Mouse (Mus musculus) regulatory T cell (primary cell): ENCODE results near the gene Syngr1.

ENCODE experiments used
- in situ Hi-C: fragments of 300-600 bp; cut with MboI, MseI; formaldehyde crosslinking; loops from one replicate; pipeline ENCODE4 v1.15.1; 2025; ENCODE audit warnings: high pct_unique_total_duplicates

The Syngr1 gene

DNA sequence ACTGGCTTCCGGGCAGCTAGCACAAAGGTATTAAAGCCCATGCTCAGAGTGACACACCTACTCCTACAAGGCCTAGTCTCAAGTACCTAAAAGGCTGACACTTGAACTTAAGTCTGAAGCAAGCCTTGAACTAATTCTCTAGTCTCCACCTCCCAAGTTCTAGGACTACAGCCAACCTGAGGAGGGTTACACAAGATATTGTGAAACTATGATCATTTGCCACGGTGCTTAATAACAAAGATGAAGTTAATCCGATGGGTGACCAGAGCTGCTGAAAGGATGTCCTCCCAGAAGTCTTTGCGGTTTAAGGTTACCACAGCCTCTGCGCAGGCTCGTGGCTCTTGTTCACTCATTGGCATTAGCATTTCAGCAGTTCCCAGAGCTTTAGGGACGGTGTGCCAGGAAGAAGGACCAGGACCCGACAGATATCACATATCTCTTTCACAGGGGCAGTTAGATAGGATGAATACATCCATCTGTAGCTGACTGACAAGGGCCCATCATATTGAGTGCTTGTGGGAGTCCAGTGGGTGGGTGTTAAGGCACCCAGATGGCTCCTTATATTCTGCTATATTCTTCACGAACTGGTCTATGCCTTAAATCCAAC lies 3.6 kb upstream of the Syngr1 start:
- in situ Hi-C loops: no loop called here

DNA sequence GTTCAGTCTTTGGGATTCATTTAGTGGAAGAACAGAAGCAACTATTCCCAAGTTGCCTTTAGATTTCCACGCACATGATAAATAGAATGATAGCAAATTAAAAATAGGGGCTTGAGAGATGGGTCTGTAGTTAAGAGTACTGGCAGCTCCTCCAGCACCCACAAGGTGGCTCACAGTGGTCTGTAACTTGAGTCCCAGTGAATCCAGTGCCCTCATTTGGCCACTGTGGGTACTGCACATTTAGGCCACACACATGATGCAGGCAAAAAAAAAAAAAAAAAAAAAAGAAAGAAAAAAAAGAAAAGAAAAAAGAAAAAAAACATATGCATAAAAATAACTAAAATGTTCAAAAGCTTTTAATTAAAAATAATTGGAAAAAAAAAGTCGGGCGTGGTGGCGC lies 2.5 kb upstream of the Syngr1 start:
- in situ Hi-C loops: no loop called here

- in situ Hi-C loops: no loop called here
These were observed 979 bp upstream of the Syngr1 start for GRCm38 (mm10) chr15:80090155-80090554.

DNA sequence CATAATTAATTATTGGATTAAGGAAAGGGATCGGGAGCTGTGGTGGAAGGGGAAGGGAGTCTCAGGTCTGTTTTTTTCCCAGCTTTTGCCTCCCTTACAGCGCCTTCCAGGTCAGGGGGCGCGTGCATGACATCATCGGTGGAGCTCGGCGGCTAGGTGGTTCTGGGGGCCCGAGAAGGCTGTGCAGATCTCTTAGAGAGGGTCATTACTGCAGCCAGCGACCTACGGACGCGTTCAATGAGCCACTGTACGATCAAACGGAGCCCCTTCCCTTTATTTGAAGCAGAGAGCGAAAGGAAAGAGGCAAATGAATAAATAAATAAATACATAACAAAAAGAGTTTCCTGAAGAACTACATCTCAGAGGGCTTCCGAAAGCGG lies 403 bp upstream of the Syngr1 start:
- in situ Hi-C loops: no loop called here

- in situ Hi-C loops: no loop called here
These were observed 907 bp downstream of the Syngr1 start for GRCm38 (mm10) chr15:80092041-80092441.

DNA sequence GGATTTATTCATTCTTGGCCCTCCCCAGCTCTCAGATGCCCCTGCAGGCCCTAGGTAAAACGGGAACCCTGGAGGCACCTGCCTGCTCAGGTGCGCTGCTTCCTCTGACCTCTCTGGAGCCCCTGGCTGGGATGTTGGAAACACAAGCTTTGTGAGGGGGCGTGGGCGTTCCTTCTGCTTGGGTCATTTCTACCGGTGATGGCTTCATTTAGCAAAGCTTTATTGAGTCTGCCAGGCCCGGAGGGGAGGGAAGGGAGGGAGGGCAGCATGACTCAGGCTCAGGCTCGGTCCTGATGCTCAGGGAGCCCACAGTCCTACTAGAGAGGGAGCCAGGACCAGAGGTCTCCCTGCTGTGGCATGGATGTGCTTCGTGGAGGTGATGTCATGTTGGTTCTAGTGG lies 1.5 kb downstream of the Syngr1 start:
- in situ Hi-C loops: no loop called here

GRCm38 (mm10) chr15:80094201-80094600 lies 3.1 kb downstream of the Syngr1 start:
- in situ Hi-C loops: no loop called here

- in situ Hi-C loops: no loop called here
These were observed 4.5 kb downstream of the Syngr1 start for GRCm38 (mm10) chr15:80095596-80095995.

- in situ Hi-C loops: no loop called here
These were observed 5.3 kb downstream of the Syngr1 start for GRCm38 (mm10) chr15:80096406-80096805.

GRCm38 (mm10) chr15:80096946-80097881 lies 6.1 kb downstream of the Syngr1 start:
- in situ Hi-C loops: no loop called here

GRCm38 (mm10) chr15:80097999-80098461 lies 6.9 kb downstream of the Syngr1 start:
- in situ Hi-C loops: no loop called here

- in situ Hi-C loops: no loop called here
These were observed 7.7 kb downstream of the Syngr1 start for GRCm38 (mm10) chr15:80098809-80099208.

GRCm38 (mm10) chr15:80099477-80099876 lies 8.3 kb downstream of the Syngr1 start:
- in situ Hi-C loops: no loop called here

DNA sequence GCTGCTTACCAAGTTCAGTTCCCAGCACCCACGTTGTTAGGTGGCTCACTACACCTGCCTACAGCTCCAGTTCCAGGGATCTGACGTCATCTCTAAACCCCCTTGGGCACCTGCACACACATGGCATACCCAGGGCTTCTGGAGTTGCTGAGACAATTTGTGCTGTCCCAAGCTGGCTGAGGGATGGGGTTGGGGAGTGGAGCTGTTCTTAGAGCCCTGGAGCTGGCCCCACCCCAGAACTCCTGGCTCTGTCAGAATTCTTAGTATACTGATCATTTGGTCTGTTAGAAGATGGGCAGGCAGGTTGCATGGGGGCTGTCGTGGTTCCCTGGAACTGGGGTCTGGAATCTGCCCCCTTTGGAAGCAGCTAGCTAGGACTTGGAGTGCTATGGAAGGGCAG lies 9.1 kb downstream of the Syngr1 start:
- in situ Hi-C loops: no loop called here

DNA sequence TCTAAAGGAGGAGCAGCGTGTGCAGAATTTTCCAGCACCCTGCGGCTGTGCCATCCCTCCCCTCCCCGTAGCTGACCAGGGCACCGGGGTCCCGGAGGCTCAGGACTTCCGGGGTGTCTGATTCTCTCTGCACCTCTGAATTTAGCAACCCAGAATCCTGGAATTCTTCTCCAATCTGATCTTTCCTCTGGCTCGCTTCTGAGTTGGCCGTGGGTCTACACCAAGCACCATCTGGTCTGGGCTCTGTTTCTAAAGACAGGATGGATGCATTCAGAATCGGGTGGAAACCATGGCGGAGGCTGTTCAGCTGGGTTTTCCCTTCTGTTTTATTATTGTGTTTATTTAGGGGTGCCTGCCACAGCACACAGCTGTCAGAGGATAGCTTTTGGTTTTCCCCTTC lies 9.7 kb downstream of the Syngr1 start:
- in situ Hi-C loops: no loop called here

- in situ Hi-C loops: no loop called here
These were observed 10.4 kb downstream of the Syngr1 start for GRCm38 (mm10) chr15:80101503-80101902.

DNA sequence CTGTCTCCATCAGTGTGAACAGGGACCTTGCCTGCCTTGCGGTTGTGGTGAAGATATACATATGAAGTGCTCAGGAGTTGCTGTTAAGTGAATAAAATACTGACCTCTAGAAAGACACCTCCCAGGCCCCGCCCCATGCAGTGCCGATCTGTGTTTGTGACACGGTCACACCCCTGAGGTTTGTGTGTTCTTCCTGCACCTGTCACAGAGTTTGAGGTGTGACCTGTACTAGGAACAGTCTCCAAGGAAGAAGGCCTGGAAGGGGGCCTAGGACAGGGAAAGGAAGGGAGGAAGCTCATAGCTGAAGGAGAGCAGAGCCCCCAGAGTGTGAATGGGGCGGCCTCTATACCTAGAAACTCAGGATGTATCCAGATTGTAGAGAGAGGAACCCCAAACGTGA lies 11.4 kb downstream of the Syngr1 start:
- in situ Hi-C loops: no loop called here

DNA sequence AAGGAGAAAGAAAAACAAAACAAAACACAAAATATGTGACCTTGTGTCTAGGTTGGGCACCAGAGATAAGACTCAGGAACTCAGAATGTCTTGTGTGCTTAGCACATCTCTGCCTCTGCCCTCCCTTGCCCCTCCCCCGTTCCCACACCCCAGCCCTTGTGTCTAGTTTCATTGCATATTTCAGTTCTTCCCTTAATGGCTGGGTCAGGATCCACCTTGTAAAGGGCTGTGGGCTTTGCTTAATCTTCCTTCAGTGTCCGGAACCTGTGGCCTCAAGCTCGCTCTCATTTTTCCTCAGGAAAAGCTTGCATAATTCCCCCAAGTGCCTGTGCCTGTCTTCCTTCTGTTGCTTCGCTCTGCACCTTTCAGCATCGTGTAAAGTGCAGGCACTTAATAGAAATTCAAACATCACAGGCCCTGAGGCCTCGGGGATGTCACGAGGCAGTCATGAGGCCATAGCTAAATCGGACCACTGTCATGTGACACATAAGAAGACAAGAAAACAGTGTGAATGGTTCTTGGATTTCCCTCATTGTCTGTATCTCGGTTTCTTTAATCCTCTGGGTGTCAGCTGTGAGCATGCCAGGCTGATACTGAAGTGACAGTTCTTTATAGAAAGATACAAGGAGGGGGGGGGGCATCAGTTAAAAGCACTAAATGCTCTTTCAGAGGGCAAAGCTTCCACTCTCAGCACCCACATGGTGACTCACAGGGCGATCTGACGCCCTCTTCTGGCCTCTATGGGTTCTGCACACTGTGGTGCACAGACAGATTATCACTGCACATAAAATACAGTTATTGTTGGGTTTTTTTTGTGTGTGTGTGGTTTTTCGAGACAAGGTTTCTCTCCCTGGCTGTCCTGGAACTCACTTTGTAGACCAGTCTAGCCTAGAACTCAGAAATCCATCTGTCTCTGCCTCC lies 14.6 kb downstream of the Syngr1 start:
- in situ Hi-C loops: no loop called here

DNA sequence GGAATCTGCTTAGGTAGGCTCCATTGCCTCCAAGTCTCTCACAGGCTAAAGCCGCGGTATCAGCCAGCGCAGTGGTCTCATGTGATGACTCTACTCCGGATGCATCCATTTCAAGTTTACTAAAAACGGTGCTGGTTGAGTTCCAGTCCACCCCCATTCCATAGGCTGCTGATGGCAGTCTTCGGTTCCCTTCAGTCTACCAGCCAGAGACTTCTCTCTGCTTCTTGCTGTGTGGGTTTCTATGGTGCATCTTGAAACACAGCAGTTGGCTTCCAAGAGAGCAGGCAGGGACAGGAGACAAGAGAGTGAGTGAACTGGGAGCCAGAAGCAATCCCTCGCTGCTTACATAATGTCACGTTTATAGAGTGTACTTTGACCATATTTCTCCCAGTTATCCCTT lies 16.0 kb downstream of the Syngr1 start:
- in situ Hi-C loops: no loop called here

DNA sequence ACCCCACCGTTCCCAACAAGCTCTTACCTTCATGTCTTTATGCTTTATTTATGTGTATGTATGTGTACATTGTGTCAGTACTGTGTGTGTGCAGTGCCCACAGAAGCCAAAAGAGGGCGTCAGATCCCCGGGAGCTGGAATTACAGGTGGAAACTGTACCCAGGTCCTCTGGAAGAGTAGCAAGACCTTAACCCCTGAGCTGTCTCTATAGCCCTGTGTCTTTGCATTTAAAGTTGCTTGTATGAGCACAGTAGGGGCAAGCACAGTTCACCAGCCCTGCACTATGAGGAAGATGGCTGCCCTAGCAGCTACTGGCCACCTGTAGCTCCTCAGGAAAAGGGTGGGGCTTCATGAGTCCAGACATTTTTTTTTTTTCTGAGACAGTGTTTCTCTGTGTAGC lies 16.4 kb downstream of the Syngr1 start:
- in situ Hi-C loops: no loop called here

DNA sequence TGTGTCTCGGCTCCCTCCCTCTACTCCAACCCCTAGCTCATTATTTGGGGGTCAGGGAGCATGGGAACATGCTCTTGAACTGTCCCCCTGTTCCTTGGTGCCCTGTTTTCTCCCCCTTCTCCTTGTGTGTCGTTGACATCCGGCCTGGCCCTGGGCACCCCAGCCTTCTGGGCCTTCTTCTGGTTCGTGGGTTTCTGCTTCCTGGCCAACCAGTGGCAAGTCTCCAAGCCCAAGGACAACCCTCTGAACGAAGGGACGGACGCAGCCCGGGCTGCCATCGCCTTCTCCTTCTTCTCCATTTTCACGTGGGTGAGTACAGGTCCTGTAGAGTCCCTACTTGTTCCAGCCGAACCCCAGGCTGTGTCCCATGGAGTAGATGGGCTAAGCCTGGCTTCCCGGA lies 20.3 kb downstream of the Syngr1 start:
- in situ Hi-C loops: no loop called here

DNA sequence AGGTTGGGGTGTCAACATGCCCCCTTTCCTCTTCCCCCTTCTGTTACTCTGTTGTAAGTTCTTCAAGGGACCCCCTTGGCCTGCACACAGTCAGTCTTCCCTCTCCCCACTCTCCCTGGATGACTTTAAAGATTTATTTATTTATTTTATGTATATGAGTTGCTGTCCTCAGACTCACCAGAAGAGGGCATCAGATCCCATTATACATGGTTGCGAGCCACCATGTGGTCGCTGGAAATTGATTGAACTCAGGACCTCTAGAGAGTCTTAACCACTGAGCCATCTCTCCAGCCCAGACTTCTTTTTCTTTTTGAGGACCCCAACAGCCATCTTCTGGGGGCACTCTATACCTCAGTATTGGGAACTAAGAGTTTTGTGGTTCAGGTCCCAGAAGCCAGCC lies 21.4 kb downstream of the Syngr1 start:
- in situ Hi-C loops: no loop called here
